Mouse (Mus musculus) heart, embryonic 11.5 days (tissue): Measurements from ENCODE around the gene Fam129a. TPM values are rescaled to one million over a fixed set of nuclear protein-coding genes. Genes with fewer than 3 reads are reported as not detected.

ENCODE experiments used
- ATAC-seq: fragments of 200-750 bp; cut with Nextera tagmentation; replicated peaks from 2 replicates; pipeline ENCODE4 v1.8.0; 2017; ENCODE audit warnings: moderate library complexity; ENCODE audit not compliant: insufficient number of reproducible peaks, low FRiP score, low TSS enrichment
- H3K27ac ChIP-seq: fragments of 300-500 bp; sonication (generic); 2 replicates; pipeline ENCODE4 v1.5.1; 2014; ENCODE audit warnings: mild to moderate bottlenecking, low read depth, low read length
- H3K27me3 ChIP-seq: fragments of 300-500 bp; sonication (generic); 2 replicates; pipeline ENCODE4 v1.6.1; 2014; ENCODE audit warnings: mild to moderate bottlenecking, low read length, mixed read lengths; ENCODE audit not compliant: control insufficient read depth, insufficient read depth
- H3K36me3 ChIP-seq: fragments of 300-500 bp; sonication (generic); 2 replicates; pipeline ENCODE4 v1.6.1; 2014; ENCODE audit warnings: mild to moderate bottlenecking, low read length, moderate library complexity, mixed read lengths; ENCODE audit not compliant: control insufficient read depth, insufficient read depth
- H3K4me1 ChIP-seq: fragments of 300-500 bp; sonication (generic); 2 replicates; pipeline ENCODE4 v1.6.1; 2014; ENCODE audit warnings: low read length; ENCODE audit not compliant: control insufficient read depth, insufficient read depth
- H3K4me2 ChIP-seq: fragments of 300-500 bp; sonication (generic); 2 replicates; pipeline ENCODE4 v1.6.1; 2014; ENCODE audit warnings: mild to moderate bottlenecking, moderate library complexity
- H3K4me3 ChIP-seq: fragments of 300-500 bp; sonication (generic); 2 replicates; pipeline ENCODE4 v1.5.1; 2014; ENCODE audit warnings: low read depth, low read length
- H3K9ac ChIP-seq: fragments of 300-500 bp; sonication (generic); 2 replicates; pipeline ENCODE4 v1.6.1; 2014; ENCODE audit warnings: mild to moderate bottlenecking, low read depth, low read length, moderate library complexity
- H3K9me3 ChIP-seq: fragments of 300-500 bp; sonication (generic); replicated peaks from 2 replicates; pipeline ENCODE4 v1.6.1; 2016; ENCODE audit warnings: low read length; ENCODE audit not compliant: control insufficient read depth
- WGBS: fragments of 180-500 bp; shearing (Covaris S2); extraction: QIAGEN DNeasy Blood & Tissue Kit; methylation state at CpG from one replicate; pipeline ENCODE4 v1.1.7; 2014; ENCODE audit not compliant: insufficient replicate concordance; 5-methylcytosine and 5-hydroxymethylcytosine counted together
- polyA plus RNA-seq: library from polyadenylated mRNA; unstranded; fragments of >200 nt; fragmentation: Nextera tagmentation; extraction: Ambion mirVana; gene quantifications from 2 replicates; pipeline ENCODE4 v1.2.1, GENCODE M21; 2014

Fam129a gene
- polyA plus RNA-seq, 1 experiment from 2014 or later: 2.3 TPM

GRCm38 (mm10) chr1:151684451-151684892 lies 113.5 kb downstream of the Fam129a start:
- H3K9me3 ChIP-seq: no peaks in the 10 kb centered on the region
- no peaks in the 10 kb centered on the region for H3K36me3 ChIP-seq
- no peak for ATAC-seq
- no peak overlapping the region for H3K4me2 ChIP-seq
- H3K27me3 ChIP-seq: no peaks in the 10 kb centered on the region
- peaks cover 8% of the 10 kb centered on the region for H3K4me1 ChIP-seq
- no peak overlapping the region for H3K27ac ChIP-seq
- no peak overlapping the region for H3K4me3 ChIP-seq
- 79% methylated on average over 7 of the region's 7 CpGs for WGBS
- no peak overlapping the region for H3K9ac ChIP-seq

GRCm38 (mm10) chr1:151684978-151685377 lies 114.0 kb downstream of the Fam129a start:
- no peak overlapping the region for H3K4me2 ChIP-seq
- H3K9ac ChIP-seq: no peak overlapping the region
- no peak overlapping the region for H3K27ac ChIP-seq
- H3K9me3 ChIP-seq: no peaks in the 10 kb centered on the region
- no peak overlapping the region for H3K4me3 ChIP-seq
- WGBS: 81% methylated on average over 5 of the region's 5 CpGs
- H3K36me3 ChIP-seq: no peaks in the 10 kb centered on the region
- ATAC-seq: no peak
- peaks cover 8% of the 10 kb centered on the region for H3K4me1 ChIP-seq
- no peaks in the 10 kb centered on the region for H3K27me3 ChIP-seq

GRCm38 (mm10) chr1:151685666-151686309 lies 114.8 kb downstream of the Fam129a start:
- no peak for ATAC-seq
- Histone ChIP-seq H3K9ac (no peak overlapping the region; the same call in 1 of the 2 replicates), H3K36me3 (no peaks in the 10 kb centered on the region), H3K27ac (0 out of 2 replicates have a peak overlapping the region, but pooled peaks have one; percentile 6), H3K4me3 (no peak overlapping the region), H3K4me1 (peaks cover 8% of the 10 kb centered on the region), H3K9me3 (no peaks in the 10 kb centered on the region), H3K4me2 (no peak overlapping the region), H3K27me3 (no peaks in the 10 kb centered on the region)
- 26% methylated on average over 12 of the region's 12 CpGs for WGBS

- peak; percentile 46; the same call in 1 of the 2 replicates for ATAC-seq
- peak overlapping the region; percentile 0; the same call in 1 of the 2 replicates for H3K27ac ChIP-seq
- WGBS: 34% methylated on average over 8 of the region's 8 CpGs
These were observed 115.7 kb downstream of the Fam129a start for GRCm38 (mm10) chr1:151686696-151687095.

GRCm38 (mm10) chr1:151689032-151689431 lies 118.0 kb downstream of the Fam129a start:
- H3K4me2 ChIP-seq: no peak overlapping the region
- H3K9ac ChIP-seq: no peak overlapping the region
- no peaks in the 10 kb centered on the region for H3K9me3 ChIP-seq
- H3K27ac ChIP-seq: no peak overlapping the region
- ATAC-seq: no peak
- peaks cover 8% of the 10 kb centered on the region for H3K4me1 ChIP-seq
- H3K36me3 ChIP-seq: no peaks in the 10 kb centered on the region
- WGBS: 71% methylated on average over 5 of the region's 5 CpGs
- H3K27me3 ChIP-seq: no peaks in the 10 kb centered on the region
- no peak overlapping the region for H3K4me3 ChIP-seq

More at GRCm38 (mm10) chr1:151686696-151687095, 115.7 kb downstream of the Fam129a start:
- H3K27me3 ChIP-seq: no peaks in the 10 kb centered on the region
- H3K9me3 ChIP-seq: no peaks in the 10 kb centered on the region
- no peak overlapping the region for H3K9ac ChIP-seq
- no peak overlapping the region for H3K4me3 ChIP-seq
- H3K36me3 ChIP-seq: no peaks in the 10 kb centered on the region
- H3K4me1 ChIP-seq: peaks cover 8% of the 10 kb centered on the region
- no peak overlapping the region for H3K4me2 ChIP-seq

- Histone ChIP-seq H3K27me3 (no peaks in the 10 kb centered on the region), H3K9ac (no peak overlapping the region), H3K4me3 (no peak overlapping the region), H3K9me3 (no peaks in the 10 kb centered on the region), H3K36me3 (no peaks in the 10 kb centered on the region), H3K4me1 (peaks cover 8% of the 10 kb centered on the region), H3K4me2 (no peak overlapping the region), H3K27ac (no peak overlapping the region)
- WGBS: 72% methylated on average over 8 of the region's 8 CpGs
- ATAC-seq: no peak
These were observed 118.6 kb downstream of the Fam129a start for GRCm38 (mm10) chr1:151689561-151689960.

- Histone ChIP-seq H3K4me3 (no peak overlapping the region), H3K9me3 (no peaks in the 10 kb centered on the region), H3K9ac (no peak overlapping the region), H3K27me3 (no peaks in the 10 kb centered on the region), H3K4me2 (no peak overlapping the region), H3K36me3 (no peaks in the 10 kb centered on the region), H3K27ac (no peak overlapping the region), H3K4me1 (peaks cover 8% of the 10 kb centered on the region)
- WGBS: 82% methylated on average over 6 of the region's 6 CpGs
- no peak for ATAC-seq
These were observed 119.1 kb downstream of the Fam129a start for GRCm38 (mm10) chr1:151690061-151690460.

- Histone ChIP-seq H3K9ac (no peak overlapping the region), H3K4me2 (no peak overlapping the region), H3K27me3 (no peaks in the 10 kb centered on the region), H3K4me3 (no peak overlapping the region), H3K4me1 (peaks cover 6% of the 10 kb centered on the region), H3K27ac (no peak overlapping the region), H3K36me3 (no peaks in the 10 kb centered on the region), H3K9me3 (no peaks in the 10 kb centered on the region)
- no peak for ATAC-seq
- WGBS: 61% methylated on average over 7 of the region's 7 CpGs
These were observed 119.7 kb downstream of the Fam129a start for GRCm38 (mm10) chr1:151690583-151691193.
